Mouse (Mus musculus): Measurements from ENCODE around the gene Polr2a. TPM values are rescaled to one million over a fixed set of nuclear protein-coding genes. Genes with fewer than 3 reads are reported as not detected.

Polr2a gene
- total and polyA plus RNA-seq, 2 experiments from 2014 or later = 6.6 to 13.4 TPM

GRCm38 (mm10) chr11:69692196-69692811 lies 66.1 kb downstream of the Polr2a start:
- Histone ChIP-seq H3K4me2 (ENCODE audit: low read depth, low read length) (no peak overlapping the region), H3K27ac (ENCODE audit: low read depth) (no peak overlapping the region), H3K4me3 (ENCODE audit: low read depth, low read length) (no peak overlapping the region), H3K9me3 (replicated peaks; ENCODE audit: control insufficient read depth, low read length) (no peaks in the 10 kb centered on the region), H3K27me3 (ENCODE audit: control insufficient read depth, insufficient read depth, low read length) (no peaks in the 10 kb centered on the region), H3K36me3 (replicated peaks; ENCODE audit: control insufficient read depth, insufficient read depth, low read length) (no peaks in the 10 kb centered on the region), H3K9ac (replicated peaks; ENCODE audit: low read depth, low read length) (no peak overlapping the region), H3K4me1 (ENCODE audit: control insufficient read depth, insufficient read depth) (peaks cover 4% of the 10 kb centered on the region; the same call in 1 of the 2 replicates)
- 73% methylated on average over 9 of the region's 9 CpGs for WGBS
- DNase-seq (ENCODE audit: low spot score) (no peak), ATAC-seq (ENCODE audit: insufficient read depth, low read depth) (no peak)
- TF ChIP-seq CTCF (IDR thresholded peaks at IDR 0.05; ENCODE audit: low read depth) = no peak
- TF ChIP-seq EP300 (IDR thresholded peaks at IDR 0.05; ENCODE audit: low read depth) = no peak

- Histone ChIP-seq H3K9me3 (replicated peaks; ENCODE audit: control insufficient read depth, low read length) (no peaks in the 10 kb centered on the region), H3K27me3 (ENCODE audit: control insufficient read depth, insufficient read depth, low read length) (no peaks in the 10 kb centered on the region), H3K4me3 (ENCODE audit: low read depth, low read length) (no peak overlapping the region), H3K9ac (replicated peaks; ENCODE audit: low read depth, low read length) (no peak overlapping the region), H3K4me2 (ENCODE audit: low read depth, low read length) (no peak overlapping the region), H3K27ac (ENCODE audit: low read depth) (no peak overlapping the region), H3K36me3 (replicated peaks; ENCODE audit: control insufficient read depth, insufficient read depth, low read length) (no peaks in the 10 kb centered on the region), H3K4me1 (ENCODE audit: control insufficient read depth, insufficient read depth) (peaks cover 17% of the 10 kb centered on the region)
- no peak for TF ChIP-seq EP300 (IDR thresholded peaks at IDR 0.05; ENCODE audit: low read depth)
- WGBS = 83% methylated on average over 1 of the region's 1 CpGs
- ATAC-seq (ENCODE audit: insufficient read depth, low read depth) = no peak
- DNase-seq (ENCODE audit: low spot score) = no peak
These were observed 68.5 kb downstream of the Polr2a start for GRCm38 (mm10) chr11:69689891-69690290.

GRCm38 (mm10) chr11:69687061-69687460 lies 71.4 kb downstream of the Polr2a start:
- H3K4me3 ChIP-seq (ENCODE audit: low read depth, low read length) = no peak overlapping the region
- no peaks in the 10 kb centered on the region for H3K9me3 ChIP-seq (replicated peaks; ENCODE audit: control insufficient read depth, low read length)
- ATAC-seq (ENCODE audit: insufficient read depth, low read depth) (no peak), DNase-seq (ENCODE audit: low spot score) (no peak)
- no peaks in the 10 kb centered on the region for H3K36me3 ChIP-seq (replicated peaks; ENCODE audit: control insufficient read depth, insufficient read depth, low read length)
- WGBS = 61% methylated on average over 5 of the region's 5 CpGs
- H3K27me3 ChIP-seq (ENCODE audit: control insufficient read depth, insufficient read depth, low read length) = no peaks in the 10 kb centered on the region
- TF ChIP-seq CTCF (IDR thresholded peaks at IDR 0.05; ENCODE audit: low read depth) (no peak), EP300 (IDR thresholded peaks at IDR 0.05; ENCODE audit: low read depth) (no peak)
- no peak overlapping the region for H3K4me2 ChIP-seq (ENCODE audit: low read depth, low read length)
- H3K4me1 ChIP-seq (ENCODE audit: control insufficient read depth, insufficient read depth) = peaks cover 22% of the 10 kb centered on the region
- 0 out of 2 replicates have a peak overlapping the region, but pooled peaks have one; percentile 18 for H3K27ac ChIP-seq (ENCODE audit: low read depth)
- H3K9ac ChIP-seq (replicated peaks; ENCODE audit: low read depth, low read length) = no peak overlapping the region

- Histone ChIP-seq H3K36me3 (replicated peaks; ENCODE audit: control insufficient read depth, insufficient read depth, low read length) (no peaks in the 10 kb centered on the region), H3K4me3 (ENCODE audit: low read depth, low read length) (no peak overlapping the region), H3K4me1 (ENCODE audit: control insufficient read depth, insufficient read depth) (peaks cover 22% of the 10 kb centered on the region), H3K9me3 (replicated peaks; ENCODE audit: control insufficient read depth, low read length) (no peaks in the 10 kb centered on the region), H3K4me2 (ENCODE audit: low read depth, low read length) (peak overlapping the region; percentile 41; the same call in 1 of the 2 replicates), H3K27ac (ENCODE audit: low read depth) (peak overlapping the region; percentile 87), H3K9ac (replicated peaks; ENCODE audit: low read depth, low read length) (no peak overlapping the region), H3K27me3 (ENCODE audit: control insufficient read depth, insufficient read depth, low read length) (no peaks in the 10 kb centered on the region)
- WGBS = 11% methylated on average over 4 of the region's 4 CpGs
- TF ChIP-seq EP300 (IDR thresholded peaks at IDR 0.05; ENCODE audit: low read depth) (no peak), CTCF (IDR thresholded peaks at IDR 0.05; ENCODE audit: low read depth) (no peak)
- ATAC-seq (ENCODE audit: insufficient read depth, low read depth) = no peak
- peak; percentile 47 for DNase-seq (ENCODE audit: low spot score)
These were observed 72.1 kb downstream of the Polr2a start for GRCm38 (mm10) chr11:69686377-69686776.

GRCm38 (mm10) chr11:69685526-69686148 lies 72.8 kb downstream of the Polr2a start, which contains the start of gene Tnfsf13:
Gene Tnfsf13, minus strand, starts transcription at chr11:69685784.
- WGBS = 46% methylated on average over 10 of the region's 10 CpGs
- H3K36me3 ChIP-seq (replicated peaks; ENCODE audit: control insufficient read depth, insufficient read depth, low read length) = no peaks in the 10 kb centered on the region
- H3K4me3 ChIP-seq (ENCODE audit: low read depth, low read length) = no peak within 1 kb of the TSS
- no peak for TF ChIP-seq EP300 (IDR thresholded peaks at IDR 0.05; ENCODE audit: low read depth)
- TF ChIP-seq CTCF (IDR thresholded peaks at IDR 0.05; ENCODE audit: low read depth) = no peak
- DNase-seq (ENCODE audit: low spot score) = peak; percentile 79
- 0 out of 2 replicates have a peak within 1 kb of the TSS, but pooled peaks have one; percentile 15 for H3K9ac ChIP-seq (replicated peaks; ENCODE audit: low read depth, low read length)
- H3K9me3 ChIP-seq (replicated peaks; ENCODE audit: control insufficient read depth, low read length) = no peaks in the 10 kb centered on the region
- peak within 1 kb of the TSS; percentile 87 for H3K27ac ChIP-seq (ENCODE audit: low read depth)
- H3K4me2 ChIP-seq (ENCODE audit: low read depth, low read length) = peak within 1 kb of the TSS; percentile 41
- no peaks in the 10 kb centered on the region for H3K27me3 ChIP-seq (ENCODE audit: control insufficient read depth, insufficient read depth, low read length)
- ATAC-seq (ENCODE audit: insufficient read depth, low read depth) = peak; percentile 28; the same call in 1 of the 2 replicates
- peaks cover 28% of the 10 kb centered on the region for H3K4me1 ChIP-seq (ENCODE audit: control insufficient read depth, insufficient read depth)
